Mouse (Mus musculus): Measurements from ENCODE around the gene Tmc8.

Tmc8 gene

DNA sequence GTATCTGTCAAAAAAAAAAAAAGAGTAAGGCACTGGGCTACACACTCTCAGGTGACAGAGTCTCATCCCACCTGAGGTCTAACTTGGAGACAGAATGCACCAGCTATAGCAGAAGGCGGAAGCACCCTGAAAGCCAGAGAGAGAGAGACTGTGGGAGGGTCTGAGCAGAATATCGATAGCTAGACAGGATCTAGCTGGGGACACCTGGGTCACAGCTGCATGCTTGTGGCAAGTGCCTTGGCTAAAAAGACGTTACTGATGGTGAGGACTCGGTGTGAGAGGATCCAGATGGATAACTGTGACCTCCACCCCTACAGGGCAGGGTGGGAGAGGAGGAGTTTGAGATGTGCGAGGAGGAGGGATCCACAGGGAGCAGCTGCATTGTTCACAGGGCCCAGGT lies 15.1 kb downstream of the Tmc8 start:
- WGBS = 82% methylated on average over 5 of the region's 5 CpGs

GRCm38 (mm10) chr11:117797511-117798159 lies 15.8 kb downstream of the Tmc8 start, which contains the start of gene 6030468B19Rik:
6030468B19Rik (plus strand) TSS chr11:117797660.
- WGBS = 85% methylated on average over 9 of the region's 9 CpGs

DNA sequence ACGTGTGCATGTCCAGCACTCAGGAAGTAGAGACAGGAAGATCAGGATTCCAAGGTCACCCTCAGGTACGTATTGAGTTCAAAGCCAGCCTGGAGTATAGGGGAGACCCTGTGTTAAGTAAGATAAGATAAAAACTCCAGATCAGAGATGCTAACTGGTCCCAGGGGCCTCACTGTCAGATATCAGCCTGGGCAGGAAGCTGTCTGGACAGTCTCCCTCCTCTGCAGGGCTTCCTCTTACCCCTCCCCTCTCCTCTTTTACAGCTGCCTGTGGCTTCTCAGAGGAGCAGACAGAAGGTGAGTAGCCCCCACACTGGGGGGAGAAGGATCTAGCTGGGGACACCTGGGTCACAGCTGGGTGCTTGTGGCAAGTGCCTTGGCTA lies 16.3 kb downstream of the Tmc8 start:
- WGBS = 68% methylated on average over 2 of the region's 2 CpGs

DNA sequence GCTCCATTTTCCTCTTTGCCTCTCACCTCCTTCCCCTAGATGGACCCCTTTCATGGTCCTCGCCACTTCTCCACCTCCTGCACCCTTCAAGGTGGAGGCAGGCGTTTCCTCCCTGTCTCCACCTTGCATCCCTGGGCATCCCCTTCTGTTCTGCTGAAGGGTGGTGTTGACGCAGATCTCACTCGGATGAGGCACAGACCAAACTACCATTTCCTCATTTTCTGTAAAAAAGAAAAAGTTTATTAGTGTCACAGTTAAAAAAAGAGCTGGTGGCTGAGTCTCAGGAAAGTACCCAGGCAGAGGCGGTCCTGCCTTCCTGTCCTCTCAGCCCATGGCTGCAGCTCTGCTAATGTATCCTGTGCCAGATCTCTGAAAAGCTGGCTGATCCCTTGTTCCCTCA lies 17.3 kb downstream of the Tmc8 start:
- WGBS = 60% methylated on average over 5 of the region's 5 CpGs

GRCm38 (mm10) chr11:117800038-117800437 lies 18.2 kb downstream of the Tmc8 start:
- 66% methylated on average over 7 of the region's 7 CpGs for WGBS

DNA sequence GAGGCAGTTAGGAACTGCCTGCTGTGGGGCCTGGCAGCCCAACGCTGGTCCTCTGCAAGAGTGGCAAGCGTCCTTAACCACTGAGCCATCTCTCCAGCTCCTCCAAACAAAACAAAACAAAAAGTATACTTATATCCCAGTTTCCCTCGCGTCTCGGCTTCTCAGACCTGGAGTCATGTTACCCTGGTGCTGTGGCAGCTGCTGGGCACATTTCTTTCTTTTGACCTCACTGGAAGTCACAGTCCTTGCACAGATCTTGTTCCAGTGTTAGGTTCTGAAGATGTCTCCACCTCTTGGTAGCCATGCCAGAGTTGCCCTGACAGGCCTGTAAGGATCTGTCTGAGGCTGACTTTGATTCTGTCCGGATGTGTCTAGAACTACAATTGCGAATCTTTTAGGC lies 19.8 kb downstream of the Tmc8 start:
- 90% methylated on average over 7 of the region's 7 CpGs for WGBS

DNA sequence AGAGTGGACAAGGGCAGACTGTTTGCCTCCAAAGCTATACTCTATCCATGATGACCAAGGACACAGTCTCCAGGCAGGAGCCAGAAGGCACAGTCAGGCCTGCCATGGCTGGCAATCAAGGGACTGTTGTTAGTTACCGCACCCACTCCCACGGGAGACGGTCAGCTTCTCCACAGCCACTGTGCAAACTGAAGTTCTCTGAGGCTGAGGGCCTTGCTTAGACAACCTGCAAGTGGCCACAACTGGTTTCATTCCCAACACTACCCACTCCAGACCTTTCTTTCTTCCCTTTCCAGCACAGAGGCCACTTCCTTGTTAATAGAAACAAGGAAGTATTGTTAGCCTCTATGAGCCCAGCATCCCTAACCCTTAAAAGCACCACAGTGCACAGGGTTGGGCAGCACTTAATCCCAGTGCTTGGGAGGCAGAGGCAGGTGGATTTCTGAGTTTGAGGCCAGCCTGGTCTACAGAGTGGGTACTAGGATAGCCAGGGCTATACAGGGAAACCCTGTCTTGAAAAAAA lies 21.4 kb downstream of the Tmc8 start:
- WGBS = 66% methylated on average over 3 of the region's 3 CpGs

DNA sequence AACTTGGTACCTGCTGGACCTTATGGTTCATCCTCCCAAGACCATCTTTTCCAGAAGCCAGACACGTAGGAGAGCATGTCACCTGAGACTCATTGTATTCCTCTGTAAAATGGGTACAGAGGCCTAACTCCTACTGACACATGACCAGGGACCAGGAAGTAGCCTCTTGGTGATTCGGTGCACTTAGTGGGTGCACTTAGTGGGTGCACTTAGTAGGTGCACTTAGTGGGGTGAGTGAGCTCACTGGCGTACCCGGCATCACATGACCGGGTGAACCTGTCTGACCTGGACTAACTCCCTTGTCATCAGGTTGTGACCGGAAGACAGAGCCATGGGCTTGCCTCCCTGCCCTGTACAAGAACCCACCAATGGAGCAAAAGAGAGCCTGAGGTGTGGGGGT lies 24.9 kb downstream of the Tmc8 start:
- WGBS = 96% methylated on average over 6 of the region's 6 CpGs

DNA sequence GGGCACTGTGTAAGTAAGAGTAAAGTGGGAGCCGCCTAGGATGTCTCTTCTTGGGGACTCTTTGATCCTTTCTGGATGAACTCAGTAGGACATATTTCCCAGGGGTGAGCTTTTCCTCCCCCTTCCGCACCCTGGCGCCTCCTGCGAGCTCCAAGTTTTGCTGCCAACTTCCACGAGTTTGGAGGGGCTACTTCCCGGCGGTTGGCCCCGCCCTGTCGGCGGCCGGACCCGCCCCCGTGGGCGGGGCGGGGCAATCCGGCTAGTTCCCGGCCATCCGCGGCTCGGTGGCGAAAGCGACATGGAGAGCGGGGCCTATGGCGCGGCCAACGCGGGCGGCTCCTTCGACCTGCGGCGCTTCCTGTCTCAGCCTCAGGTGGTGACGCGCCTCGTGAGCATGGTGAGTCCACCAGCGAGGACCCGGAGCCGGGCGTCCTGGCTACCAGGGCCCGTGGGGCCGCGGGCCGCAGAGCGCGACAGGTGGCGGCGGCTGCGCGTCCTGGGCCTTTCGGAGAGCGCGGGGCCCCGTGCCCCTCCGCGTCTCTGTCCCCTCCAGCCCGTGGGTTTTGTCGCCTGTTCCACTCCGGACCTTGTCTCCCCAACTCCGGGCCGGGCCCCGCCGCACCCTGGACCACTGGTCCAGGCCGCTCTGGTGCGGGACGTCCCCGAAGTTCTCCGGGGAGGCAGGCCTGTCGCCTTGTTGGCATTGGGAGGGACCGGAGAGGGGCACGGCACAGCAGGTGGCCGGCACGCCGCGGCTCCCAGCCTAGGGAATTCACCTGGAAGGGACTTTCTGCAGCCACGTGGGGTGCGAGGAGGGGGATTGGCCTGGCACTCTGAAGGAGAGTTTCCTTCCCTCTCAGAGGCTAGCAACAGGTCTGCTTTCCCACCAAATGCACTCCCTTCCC lies 27.8 kb downstream of the Tmc8 start, which contains the start of the genes Gm20708 and Syngr2:
TSS of gene Gm20708 (plus strand) at position 262 of the 905 bp plus-strand sequence.
TSS of gene Syngr2 (plus strand) at position 262 of the 905 bp plus-strand sequence.
- WGBS = 1% methylated on average over 69 of the region's 75 CpGs

GRCm38 (mm10) chr11:117810401-117811046 lies 28.6 kb downstream of the Tmc8 start:
- 4% methylated on average over 21 of the region's 21 CpGs for WGBS

DNA sequence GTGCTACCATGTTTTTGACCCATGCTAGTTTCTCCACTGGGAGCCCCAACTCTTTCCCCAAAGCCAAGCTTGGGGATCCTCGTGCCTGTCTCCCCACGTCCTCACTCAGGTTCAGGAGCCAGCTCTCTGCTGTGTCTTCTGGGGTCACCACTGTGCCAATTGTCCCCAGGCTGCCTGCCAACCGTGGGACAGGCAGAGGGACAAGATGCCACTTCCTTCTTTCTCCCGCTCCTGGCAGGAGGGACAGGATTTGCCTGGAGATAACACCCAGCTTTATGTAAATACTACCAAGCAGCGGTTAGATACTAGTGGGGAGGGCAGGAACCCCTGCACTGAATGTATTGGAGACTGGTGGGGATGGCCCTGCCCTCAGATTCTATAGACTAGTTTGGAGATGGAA lies 32.0 kb downstream of the Tmc8 start:
- WGBS = 65% methylated on average over 5 of the region's 5 CpGs

DNA sequence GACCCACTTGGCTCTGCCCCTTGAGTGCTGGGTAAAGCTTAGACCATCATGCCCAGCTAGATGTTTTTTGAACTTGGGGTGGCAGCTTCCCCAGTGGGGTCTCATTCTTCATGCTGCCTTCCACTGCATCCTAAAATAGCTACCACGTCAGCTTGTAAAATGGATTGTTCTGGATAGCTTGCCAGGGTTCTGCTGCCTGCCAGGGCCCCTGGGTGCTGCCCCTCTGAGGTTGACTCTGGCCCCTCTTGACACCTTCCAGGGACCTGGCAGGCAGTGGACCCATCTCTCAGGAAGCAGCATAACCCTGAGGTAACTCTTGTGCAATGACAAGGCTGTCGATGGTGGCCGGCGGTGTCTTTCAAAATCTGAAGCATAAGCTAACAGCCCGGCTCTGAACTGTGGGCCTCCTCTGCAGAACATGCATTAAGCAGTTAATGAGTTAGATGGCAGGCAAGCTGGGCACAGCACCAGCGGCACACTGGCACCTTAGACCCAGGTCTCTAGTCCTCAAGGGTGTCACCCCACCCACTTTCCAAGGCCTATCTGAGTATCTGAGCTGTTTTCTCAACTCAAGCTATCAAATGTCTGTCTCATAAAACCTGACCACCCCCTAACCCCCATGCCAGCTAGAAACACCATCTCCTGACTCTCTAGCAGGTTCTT lies 33.0 kb downstream of the Tmc8 start:
- WGBS = 89% methylated on average over 6 of the region's 6 CpGs

DNA sequence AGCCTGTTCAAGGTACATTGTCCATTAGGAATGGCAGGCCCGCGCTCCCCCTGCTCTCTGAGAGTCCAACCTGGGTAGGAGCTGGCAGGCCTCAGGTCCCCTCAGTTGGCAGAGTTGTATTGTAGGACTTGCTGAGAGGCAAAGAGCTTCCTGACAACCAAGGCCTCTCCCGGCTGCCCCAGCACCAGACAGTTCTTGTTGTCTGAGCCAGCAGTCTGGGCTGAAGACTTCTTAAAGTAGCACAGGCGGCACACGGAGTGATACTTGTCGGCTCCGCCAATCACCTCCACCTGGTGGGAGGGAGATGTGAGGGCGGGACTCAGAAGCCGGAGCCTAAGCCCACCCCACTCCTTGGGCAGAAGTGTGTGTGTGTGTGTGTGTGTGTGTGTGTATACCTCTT lies 34.0 kb downstream of the Tmc8 start:
- 56% methylated on average over 9 of the region's 9 CpGs for WGBS

DNA sequence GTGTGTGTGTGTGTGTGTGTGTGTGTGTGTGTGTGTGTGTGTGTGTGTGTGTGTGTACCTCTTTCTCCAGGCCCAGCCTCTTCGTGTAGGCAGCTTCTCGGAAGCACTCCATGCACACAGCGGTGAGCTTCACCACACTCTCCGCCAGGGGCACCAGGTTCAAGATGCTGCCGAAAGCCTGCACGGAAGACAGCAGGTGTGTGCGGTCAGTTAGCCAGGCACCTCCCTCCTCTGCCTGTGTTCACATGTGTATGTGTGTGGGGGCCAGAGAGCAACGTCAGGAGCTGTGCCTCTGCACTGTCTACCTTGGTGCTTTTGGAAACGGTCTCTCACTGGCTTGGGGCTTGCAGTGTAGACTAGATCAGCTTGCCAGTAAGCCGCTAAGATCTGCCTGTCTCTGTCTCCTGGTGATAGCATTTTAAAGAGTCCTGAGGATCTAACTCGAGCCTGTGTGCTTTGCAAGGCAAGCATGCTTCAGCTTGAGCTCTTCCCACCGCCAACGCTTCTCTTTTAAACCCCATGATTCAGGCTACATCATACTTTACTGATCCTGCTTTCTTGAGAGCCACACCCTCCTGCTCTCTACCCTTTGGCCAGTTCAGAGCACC lies 34.6 kb downstream of the Tmc8 start:
- WGBS = 75% methylated on average over 13 of the region's 13 CpGs

- WGBS = 53% methylated on average over 8 of the region's 8 CpGs
These were observed 37.2 kb downstream of the Tmc8 start for GRCm38 (mm10) chr11:117819095-117819494.

GRCm38 (mm10) chr11:117820173-117820572 lies 38.3 kb downstream of the Tmc8 start:
- 97% methylated on average over 7 of the region's 7 CpGs for WGBS

GRCm38 (mm10) chr11:117821868-117822267 lies 40.0 kb downstream of the Tmc8 start:
- WGBS = 94% methylated on average over 9 of the region's 9 CpGs

- 59% methylated on average over 7 of the region's 7 CpGs for WGBS
These were observed 40.9 kb downstream of the Tmc8 start for GRCm38 (mm10) chr11:117822728-117823241.

DNA sequence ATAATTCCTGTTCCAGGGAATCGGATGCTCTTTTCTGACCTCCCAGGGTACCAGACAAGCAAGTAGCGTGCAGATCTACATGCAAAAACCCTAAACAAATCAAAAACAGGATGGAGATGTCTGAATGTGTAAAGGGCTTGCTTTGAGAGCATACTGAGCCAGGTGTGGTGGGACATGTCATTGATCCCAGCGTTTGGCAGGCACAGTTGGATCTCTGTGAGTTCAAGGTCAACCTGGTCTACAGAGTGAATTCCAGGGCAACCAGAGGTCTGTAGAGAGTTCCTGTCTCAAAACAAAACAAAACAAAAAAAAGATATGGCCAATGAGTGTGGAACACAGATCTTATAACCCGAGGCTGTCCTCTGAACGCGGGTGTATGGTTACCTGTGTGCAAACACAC lies 41.5 kb downstream of the Tmc8 start:
- 91% methylated on average over 6 of the region's 6 CpGs for WGBS

DNA sequence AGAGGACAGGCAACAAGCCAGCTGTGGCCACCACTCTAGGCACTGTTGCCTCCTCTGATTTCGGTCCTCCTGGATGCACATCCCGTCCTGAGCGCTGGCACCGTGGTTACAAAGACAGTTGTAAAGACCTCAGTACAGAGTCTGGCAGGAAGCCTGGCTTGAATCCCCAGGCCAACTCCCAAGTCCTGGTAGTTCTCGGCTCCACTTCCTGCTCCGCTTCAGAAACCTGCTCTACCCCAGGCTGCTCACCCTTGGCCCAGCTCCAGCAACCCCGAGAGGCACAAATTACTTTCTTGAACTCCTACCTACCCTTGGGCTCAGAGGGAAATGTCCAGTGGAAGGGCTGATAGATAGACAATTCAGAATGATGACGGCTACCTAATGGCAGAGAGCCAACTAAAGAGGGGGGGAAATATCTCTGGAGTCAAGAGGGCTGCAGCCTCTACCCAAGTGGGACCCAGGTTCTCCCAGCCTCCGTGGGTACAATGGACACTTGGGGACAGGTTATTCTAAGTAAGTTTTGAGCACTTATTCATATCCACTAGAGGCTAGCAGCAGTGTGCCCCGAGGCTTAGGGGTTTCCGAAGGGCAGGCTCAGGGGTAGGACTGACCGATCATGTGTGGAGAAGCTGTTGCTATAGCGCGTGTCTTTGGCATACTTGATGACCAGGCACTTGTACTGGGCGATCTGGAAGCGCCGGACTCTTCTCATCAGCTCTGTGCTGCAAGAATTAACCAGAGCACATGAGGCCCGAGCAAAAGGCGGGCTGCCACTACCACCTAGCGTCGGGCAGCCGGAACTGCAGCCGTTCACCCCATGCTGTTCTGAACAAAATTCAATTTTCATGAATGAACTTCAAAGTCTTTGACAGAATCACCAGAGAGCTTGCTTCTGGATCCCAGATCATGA lies 42.4 kb downstream of the Tmc8 start:
- WGBS = 8% methylated on average over 23 of the region's 23 CpGs
